Mouse (Mus musculus): ENCODE results near the gene Rtl4. TPM values are rescaled to one million over a fixed set of nuclear protein-coding genes. Genes with fewer than 3 reads are reported as not detected.

The Rtl4 gene
- 1 to 10 TPM; 2.0 to 2.6 TPM for total RNA-seq (2021)
- long read RNA-seq, experiment 1, result 0 reads
- long read RNA-seq, experiment 2, partial matches to known transcripts, result 0 of 2 reads
- long read RNA-seq, experiment 2, other reads (novel, unspliced or antisense), result 1 of 2 reads

GRCm38 (mm10) chrX:144688207-144689118 lies at the start of gene Rtl4:
Rtl4 (plus strand) TSS chrX:144688907.
- DNase-seq (ENCODE audit: low spot score in 2 of 2), result peak in 1 of 2 experiments; percentile 5

GRCm38 (mm10) chrX:144644756-144645155 lies 44.0 kb upstream of the Rtl4 start:
- no peak for DNase-seq (ENCODE audit: low spot score in 2 of 2)

- no peak for DNase-seq (ENCODE audit: low spot score in 2 of 2)
These were observed 43.3 kb upstream of the Rtl4 start for GRCm38 (mm10) chrX:144645394-144645793.

- no peak for DNase-seq (ENCODE audit: low spot score in 2 of 2)
These were observed 36.5 kb upstream of the Rtl4 start for GRCm38 (mm10) chrX:144652196-144652595.

GRCm38 (mm10) chrX:144687742-144688141 lies 965 bp upstream of the Rtl4 start:
- DNase-seq (ENCODE audit: low spot score in 2 of 2), result peak in 1 of 2 experiments; percentile 6

- no peak for DNase-seq (ENCODE audit: low spot score in 2 of 2)
These were observed 733 bp upstream of the Rtl4 start, which contains the start of gene Trpc5 for GRCm38 (mm10) chrX:144688142-144688206. Trpc5 (minus strand) TSS chrX:144688180.

GRCm38 (mm10) chrX:144689119-144689858 lies 582 bp downstream of the Rtl4 start:
- peak; percentile 2 to 4 for DNase-seq (ENCODE audit: low spot score in 2 of 2)

- peak in 1 of 2 experiments; percentile 13 for DNase-seq (ENCODE audit: low spot score in 2 of 2)
These were observed 1.1 kb downstream of the Rtl4 start for GRCm38 (mm10) chrX:144689859-144690181.

GRCm38 (mm10) chrX:144716330-144716729 lies 27.6 kb downstream of the Rtl4 start:
- DNase-seq (ENCODE audit: low spot score in 2 of 2), result no peak

GRCm38 (mm10) chrX:144747528-144748049 lies 58.9 kb downstream of the Rtl4 start:
- DNase-seq (ENCODE audit: low spot score in 2 of 2), result no peak

GRCm38 (mm10) chrX:144986980-144987379 lies 298.3 kb downstream of the Rtl4 start:
- peak in 1 of 2 experiments; percentile 1 for DNase-seq (ENCODE audit: low spot score in 2 of 2)

GRCm38 (mm10) chrX:145065484-145065913 lies 376.8 kb downstream of the Rtl4 start:
- no peak for DNase-seq (ENCODE audit: low spot score in 2 of 2)

- no peak for DNase-seq (ENCODE audit: low spot score in 2 of 2)
These were observed 401.1 kb downstream of the Rtl4 start for GRCm38 (mm10) chrX:145089802-145090201.

GRCm38 (mm10) chrX:145090360-145090759 lies 401.7 kb downstream of the Rtl4 start:
- DNase-seq (ENCODE audit: low spot score in 2 of 2), result no peak

- DNase-seq (ENCODE audit: low spot score in 2 of 2), result no peak
These were observed 402.3 kb downstream of the Rtl4 start for GRCm38 (mm10) chrX:145090964-145091363.

Small RNAs within 50 kb of the gene (microRNA-seq; reads per million reads assigned to microRNA genes)
- gene Mir3472, result 0 reads per million in 2 experiments

Other genes starting within 250 kb of the Rtl4 start
- gene Trpc5os, start 232.3 kb upstream of the Rtl4 start, total RNA-seq (2021), result not detected
- 10 to 100 TPM; 14.5 to 15.6 TPM for gene Trpc5, start 727 bp upstream of the Rtl4 start, total RNA-seq (2021)

Measured in left cerebral cortex, adult 18-20 months (tissue).